Mouse (Mus musculus): ENCODE results near the gene Gapt. TPM values are rescaled to one million over a fixed set of nuclear protein-coding genes. Genes with fewer than 3 reads are reported as not detected.
A peak's percentile ranks its signal among the peaks of the same experiment; 100 is the strongest.

The Gapt gene
- total RNA-seq, 2 experiments from 2014 or later = not detected

DNA sequence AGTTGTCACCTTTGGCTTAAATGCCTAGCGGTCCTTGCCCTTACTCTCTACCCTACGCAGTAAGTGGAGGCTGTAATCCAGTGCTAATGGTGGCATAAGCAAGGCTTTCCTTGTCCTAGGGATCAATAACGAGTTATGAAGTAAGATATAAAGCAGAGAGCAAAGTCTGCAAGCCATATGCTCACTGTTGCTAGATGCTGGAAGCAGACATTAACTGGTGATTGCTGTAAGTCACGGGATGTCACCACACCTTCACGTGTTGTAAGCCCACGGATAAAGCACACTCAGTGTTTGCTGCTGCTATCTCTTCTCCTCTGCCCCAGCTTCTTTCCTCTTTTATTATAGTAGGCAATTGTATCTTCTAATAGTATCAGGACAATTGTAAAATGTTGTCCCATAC lies 5.9 kb downstream of the Gapt start:
- no peak for DNase-seq (ENCODE audit: low spot score in 2 of 2)

DNA sequence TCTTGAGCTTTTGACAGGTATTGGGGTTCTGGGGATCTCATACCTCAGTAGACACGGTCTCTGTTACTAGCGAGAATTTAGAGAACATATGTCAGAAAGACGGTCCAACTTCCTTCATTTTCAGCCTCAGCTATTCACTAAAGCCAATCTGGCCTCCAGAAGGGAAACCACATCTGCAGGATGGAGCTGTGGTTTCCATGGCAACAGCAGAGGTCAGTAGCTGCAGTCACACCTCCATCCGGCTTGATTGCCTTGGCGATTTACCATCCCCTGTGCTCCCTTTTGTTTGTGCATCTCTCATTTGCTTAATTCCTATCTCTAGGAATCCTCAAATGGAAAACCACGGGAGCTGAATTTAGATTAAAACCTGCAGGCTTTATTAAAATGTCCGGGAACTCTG lies 10.3 kb downstream of the Gapt start:
- DNase-seq (ENCODE audit: low spot score in 2 of 2) = no peak

- no peak for DNase-seq (ENCODE audit: low spot score in 2 of 2)
These were observed 14.4 kb downstream of the Gapt start for GRCm38 (mm10) chr13:110342602-110343001.

- DNase-seq (ENCODE audit: low spot score in 2 of 2) = no peak
These were observed 23.9 kb downstream of the Gapt start for GRCm38 (mm10) chr13:110332958-110333597.

- DNase-seq (ENCODE audit: low spot score in 2 of 2) = peak; percentile 9 to 27
These were observed 38.3 kb downstream of the Gapt start for GRCm38 (mm10) chr13:110318746-110319145.

- no peak for DNase-seq (ENCODE audit: low spot score in 2 of 2)
These were observed 49.8 kb downstream of the Gapt start for GRCm38 (mm10) chr13:110307188-110307587.

Other genes with a start within 250 kb of the Gapt start
- gene Rab3c, start 76.2 kb downstream of the Gapt start, total RNA-seq (2021) = 100 to 1,000 TPM; 170 to 177 TPM
- 100 to 1,000 TPM; 272 to 280 TPM for gene Plk2, start 37.8 kb upstream of the Gapt start, total RNA-seq (2021)

Data from left cerebral cortex, adult 18-20 months (tissue).